In the genomic region with DNA sequence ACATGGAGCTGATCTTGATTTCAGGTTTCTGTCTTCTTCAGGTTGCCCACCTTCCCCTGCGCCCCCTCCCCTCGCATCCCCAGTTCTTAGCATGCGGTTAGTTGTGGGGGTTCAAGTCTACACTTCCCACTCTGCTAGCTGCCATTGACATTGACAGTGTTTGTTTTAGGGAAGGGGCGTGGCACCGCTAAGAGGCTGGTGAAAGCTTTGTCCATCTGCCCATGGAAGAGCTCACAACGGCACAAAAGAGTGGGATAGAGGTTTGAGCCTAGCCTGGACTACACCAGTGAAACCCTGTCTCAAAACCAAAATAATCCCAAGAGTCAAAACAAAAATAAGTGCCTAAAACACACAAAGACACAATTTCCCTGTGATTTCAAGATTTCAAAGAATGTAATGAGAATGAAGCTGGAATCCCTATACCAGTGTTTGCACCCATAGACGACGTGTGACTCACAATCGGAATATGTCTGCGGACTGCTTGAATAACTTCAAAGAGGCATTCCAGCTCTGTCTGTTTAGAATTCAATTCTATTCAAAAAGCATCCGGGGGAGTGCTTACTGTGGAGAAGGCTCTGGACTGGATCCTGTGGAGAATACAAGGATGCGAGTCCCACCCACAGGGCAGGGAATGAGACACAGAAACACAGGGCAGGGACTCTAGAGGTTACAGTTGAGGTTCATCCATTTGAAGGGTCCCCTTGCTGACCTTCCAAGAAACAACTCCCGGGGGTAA, we compare ENCODE assay signal across 11 mouse cellular contexts.
DNase-seq lines count a peak whose midpoint lies in the region; ATAC-seq lines count a peak whose summit lies in the region.
"Had no signal": no experiment of that assay in that cellular context is flagged by ENCODE, and none has a peak within 500 bp of the region (broad histone marks: within the 10 kb centered on the region; RNA-seq: fewer than 3 reads in every experiment).

No protein-coding gene starts in this region.

- intact Hi-C loops in heart, postnatal 10 days (cut with DNase I) = no loop called here

- H3K4me1 ChIP-seq in hindbrain, embryonic 12.5 days = peaks cover 26% of the 10 kb centered on the region
- peaks cover 25% of the 10 kb centered on the region for H3K4me1 ChIP-seq in midbrain, embryonic 15.5 days
- no peaks in the 10 kb centered on the region for H3K4me1 ChIP-seq in intestine, embryonic 16.5 days (ENCODE audit: control insufficient read depth, insufficient read depth, low read length)
- H3K4me1 ChIP-seq: embryonic facial prominence, embryonic 15.5 days had no signal

- H3K27ac ChIP-seq in hindbrain, embryonic 12.5 days = peak overlapping the region; percentile 64; the same call in 1 of the 2 replicates
- peak overlapping the region; percentile 49 for H3K27ac ChIP-seq in midbrain, embryonic 15.5 days
- no peak overlapping the region for H3K27ac ChIP-seq in intestine, embryonic 16.5 days (ENCODE audit: low read length)
- H3K27ac ChIP-seq: embryonic facial prominence, embryonic 15.5 days had no signal

- DNase-seq in heart, adult 11 months = peak; percentile 42
- no peak for DNase-seq in heart, postnatal 10 days
- DNase-seq in brain, adult 2 months (ENCODE audit: low read depth, low spot score) = peak; percentile 78
- DNase-seq in cerebellum, postnatal 14 days = no peak
- no peak for DNase-seq in gastrocnemius, postnatal 25 days
- DNase-seq: liver had no signal

- no peak overlapping the region for H3K4me3 ChIP-seq in hindbrain, embryonic 12.5 days
- H3K4me3 ChIP-seq in midbrain, embryonic 15.5 days = no peak overlapping the region
- H3K4me3 ChIP-seq in intestine, embryonic 16.5 days (ENCODE audit: low read length) = no peak overlapping the region
- H3K4me3 ChIP-seq: embryonic facial prominence, embryonic 15.5 days had no signal

- ATAC-seq in hindbrain, embryonic 12.5 days (ENCODE audit: low FRiP score) = peak; percentile 50; the same call in 1 of the 2 replicates
- ATAC-seq in midbrain, embryonic 15.5 days (replicated peaks) = peak; percentile 45; the same call in 1 of the 2 replicates
- no peak for ATAC-seq in intestine, embryonic 16.5 days
- ATAC-seq: inflammation-experienced regulatory T-cells, adult 6 months had no signal

- H3K36me3 ChIP-seq in hindbrain, embryonic 12.5 days = no peaks in the 10 kb centered on the region
- no peaks in the 10 kb centered on the region for H3K36me3 ChIP-seq in midbrain, embryonic 15.5 days (replicated peaks)
- no peaks in the 10 kb centered on the region for H3K36me3 ChIP-seq in intestine, embryonic 16.5 days (ENCODE audit: control insufficient read depth, insufficient read depth, low read length)
- H3K36me3 ChIP-seq: embryonic facial prominence, embryonic 15.5 days had no signal

- no peak overlapping the region for H3K4me2 ChIP-seq in hindbrain, embryonic 12.5 days (replicated peaks)
- H3K4me2 ChIP-seq in midbrain, embryonic 15.5 days = no peak overlapping the region
- no peak overlapping the region for H3K4me2 ChIP-seq in intestine, embryonic 16.5 days (ENCODE audit: low read depth, low read length)
- H3K4me2 ChIP-seq: embryonic facial prominence, embryonic 15.5 days had no signal

- WGBS in hindbrain, embryonic 12.5 days = 38% methylated on average over 13 of the region's 13 CpGs
- WGBS in midbrain, embryonic 15.5 days = 30% methylated on average over 13 of the region's 13 CpGs
- 64% methylated on average over 13 of the region's 13 CpGs for WGBS in intestine, embryonic 16.5 days

- no peak overlapping the region for H3K9ac ChIP-seq in hindbrain, embryonic 12.5 days
- no peak overlapping the region for H3K9ac ChIP-seq in midbrain, embryonic 15.5 days
- no peak overlapping the region for H3K9ac ChIP-seq in intestine, embryonic 16.5 days (ENCODE audit: low read depth, low read length)
- H3K9ac ChIP-seq: embryonic facial prominence, embryonic 15.5 days had no signal

- no peaks in the 10 kb centered on the region for H3K27me3 ChIP-seq in hindbrain, embryonic 12.5 days
- H3K27me3 ChIP-seq in midbrain, embryonic 15.5 days (replicated peaks) = no peaks in the 10 kb centered on the region
- H3K27me3 ChIP-seq in intestine, embryonic 16.5 days (replicated peaks; ENCODE audit: control insufficient read depth, insufficient read depth, low read length) = no peaks in the 10 kb centered on the region

- no peaks in the 10 kb centered on the region for H3K9me3 ChIP-seq in hindbrain, embryonic 12.5 days (replicated peaks)
- H3K9me3 ChIP-seq in midbrain, embryonic 15.5 days = no peaks in the 10 kb centered on the region
- H3K9me3 ChIP-seq in intestine, embryonic 16.5 days (ENCODE audit: control insufficient read depth, low read length) = no peaks in the 10 kb centered on the region
- H3K9me3 ChIP-seq: embryonic facial prominence, embryonic 15.5 days had no signal

Comparison
In these comparisons a context has a peak if more than half of its experiments do, and no peak if none do; other contexts are left out.
1. DNase-seq: peak in heart, adult 11 months (single experiment) and brain, adult 2 months (single experiment); none in heart, postnatal 10 days (0 of 2), cerebellum, postnatal 14 days (0 of 2) and gastrocnemius, postnatal 25 days (single experiment).